Mouse (Mus musculus) CH12.LX (cell line): ENCODE results near the gene Creb5.

ENCODE experiments used
- EP300 ChIP-seq: IDR thresholded peaks from 2 replicates; pipeline ENCODE4 v1.6.1; 2011; ENCODE audit warnings: low read length, improper control_type of control experiment
- ZMIZ1 ChIP-seq: IDR thresholded peaks from 2 replicates; pipeline ENCODE4 v1.6.1; 2012; ENCODE audit warnings: low read depth, mild to moderate bottlenecking, inconsistent platforms, low read length, improper control_type of control experiment

DNA sequence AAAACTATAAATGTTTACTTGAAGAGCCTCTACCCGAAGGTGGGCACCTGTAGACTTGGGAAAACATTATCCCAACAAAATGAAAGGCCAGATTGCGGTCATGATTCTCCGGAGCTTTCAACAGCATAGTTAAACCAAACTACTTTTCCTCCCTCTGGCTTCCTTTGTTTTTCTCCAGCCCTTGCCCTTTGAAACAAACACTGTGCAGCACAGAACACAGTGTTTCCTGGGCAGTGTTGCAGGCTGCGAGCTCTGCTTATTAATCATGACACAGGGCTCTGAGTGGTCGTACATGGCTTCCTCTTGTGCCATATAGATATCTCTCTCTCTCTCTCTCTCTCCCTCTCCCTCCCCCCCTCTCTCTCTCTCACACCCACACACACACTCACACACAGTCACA, 206.8 kb downstream of the Creb5 start:
- TF ChIP-seq EP300: no peak
- TF ChIP-seq ZMIZ1: no peak
